Mouse (Mus musculus) common myeloid progenitor, adult 5-6 weeks (primary cell): Measurements from ENCODE around the gene Tas2r113. TPM values are rescaled to one million over a fixed set of nuclear protein-coding genes. Genes with fewer than 3 reads are reported as not detected.
"Not testable (repeated sequence)": the region's sequence is repeated elsewhere in the genome, so short reads cannot be mapped to it uniquely, and the experiment has no call there.

Experiments
- ATAC-seq: replicated peaks from 2 replicates; pipeline ENCODE4 v1.8.0; 2016; ENCODE audit warnings: low read depth, mild to moderate bottlenecking, moderate TSS enrichment, inconsistent platforms; ENCODE audit not compliant: poor library complexity, severe bottlenecking
- total RNA-seq: library from RNA; stranded (forward); fragments of 200-1000, 187-1606 nt; gene quantifications from 2 replicates; pipeline ENCODE4 v1.2.3, GENCODE M21; 2017

The Tas2r113 gene
- not detected in 2 replicates for total RNA-seq

- ATAC-seq, result no peak
Observed at GRCm38 (mm10) chr6:132892711-132893110, at the start of gene Tas2r113. TSS of gene Tas2r113 (plus strand) at chr6:132893011.

- ATAC-seq, result no peak
Observed at GRCm38 (mm10) chr6:132846842-132847241, 46.0 kb upstream of the Tas2r113 start, which contains the start of gene Tas2r123. TSS of gene Tas2r123 (plus strand) at chr6:132847142.

DNA sequence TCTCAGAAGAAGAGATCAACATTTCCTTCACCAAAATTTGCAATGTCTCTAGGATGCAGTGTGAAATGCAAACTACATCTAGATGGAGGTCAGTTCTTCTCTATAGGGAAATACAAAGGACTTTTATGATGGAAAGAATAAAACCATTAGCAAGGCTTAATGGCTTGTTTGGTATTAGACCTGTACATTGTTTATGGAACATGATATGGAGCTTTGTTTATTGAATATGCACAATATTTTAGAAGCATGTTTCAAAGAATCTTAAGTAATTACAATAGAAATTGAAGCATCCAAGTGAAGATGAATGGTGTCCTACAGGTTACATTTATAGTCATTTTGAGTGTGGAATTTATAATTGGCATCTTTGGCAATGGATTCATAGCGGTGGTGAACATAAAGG is 37.7 kb upstream of the Tas2r113 start, which contains the start of gene Tas2r116:
Gene Tas2r116 (plus strand): TSS at position 301 of the 400 bp plus-strand sequence.
- no peak for ATAC-seq

GRCm38 (mm10) chr6:132867708-132868107 is 25.1 kb upstream of the Tas2r113 start, which contains the start of gene Tas2r110:
TSS of gene Tas2r110 (plus strand) at chr6:132868008.
- ATAC-seq, result no peak

DNA sequence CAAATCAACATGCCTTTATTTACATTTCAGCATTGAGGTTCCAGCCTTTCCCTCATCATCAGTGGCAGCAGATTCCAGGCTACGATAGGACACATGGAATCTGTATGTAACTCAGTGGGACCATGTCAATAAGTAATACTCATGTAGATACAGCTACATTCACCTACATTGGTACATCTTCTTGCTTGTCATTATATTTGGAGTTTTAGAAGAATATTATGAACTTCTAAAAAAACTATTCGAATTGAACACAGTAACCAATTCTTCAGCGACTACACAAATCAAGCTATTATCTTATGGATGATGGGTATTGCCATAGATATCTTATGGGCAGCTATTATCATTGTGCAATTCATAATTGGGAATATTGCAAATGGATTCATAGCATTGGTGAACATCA is 16.5 kb downstream of the Tas2r113 start, which contains the start of gene Tas2r125:
Gene Tas2r125 (plus strand): TSS at position 301 of the 400 bp plus-strand sequence.
- ATAC-seq, result no peak

GRCm38 (mm10) chr6:132941376-132941775 is 48.6 kb downstream of the Tas2r113 start:
- ATAC-seq, result not testable (repeated sequence)

Other genes starting within 250 kb of the Tas2r113 start
- not detected in 2 replicates for gene A630073D07Rik, start 241.5 kb upstream of the Tas2r113 start, total RNA-seq
- not detected in 2 replicates for gene Tas2r120, start 236.1 kb upstream of the Tas2r113 start, total RNA-seq
- not detected in 2 replicates for gene Tas2r121, start 192.0 kb upstream of the Tas2r113 start, total RNA-seq
- gene Tas2r122, start 181.1 kb upstream of the Tas2r113 start, total RNA-seq, result not detected in 2 replicates
- not detected in 2 replicates for gene Tas2r115, start 155.0 kb upstream of the Tas2r113 start, total RNA-seq
- not detected in 2 replicates for gene Tas2r124, start 138.3 kb upstream of the Tas2r113 start, total RNA-seq
- not detected in 2 replicates for gene Tas2r102, start 130.9 kb upstream of the Tas2r113 start, total RNA-seq
- not detected in 2 replicates for gene Tas2r136, start 114.8 kb upstream of the Tas2r113 start, total RNA-seq
- not detected in 2 replicates for gene Tas2r117, start 90.2 kb upstream of the Tas2r113 start, total RNA-seq
- gene Tas2r123, start 45.9 kb upstream of the Tas2r113 start, total RNA-seq, result not detected in 2 replicates
- not detected in 2 replicates for gene Tas2r116, start 37.6 kb upstream of the Tas2r113 start, total RNA-seq
- gene Tas2r110, start 25.0 kb upstream of the Tas2r113 start, total RNA-seq, result not detected in 2 replicates
- gene Tas2r125, start 16.6 kb downstream of the Tas2r113 start, total RNA-seq, result not detected in 2 replicates
- not detected in 2 replicates for gene Tas2r129, start 58.1 kb downstream of the Tas2r113 start, total RNA-seq
- gene Tas2r131, start 64.9 kb downstream of the Tas2r113 start, total RNA-seq, result not detected in 2 replicates
- gene Tas2r109, start 88.0 kb downstream of the Tas2r113 start, total RNA-seq, result not detected in 2 replicates
- not detected in 2 replicates for gene Tas2r103, start 144.1 kb downstream of the Tas2r113 start, total RNA-seq
- gene Tas2r140, start 162.8 kb downstream of the Tas2r113 start, total RNA-seq, result not detected in 2 replicates
- 122 and 141 TPM in 2 replicates for gene Smim10l1, start 211.9 kb downstream of the Tas2r113 start, total RNA-seq